In genomic region chr3:127749266-127749665, GRCm38 (mm10) we compare ENCODE assay signal across 10 mouse cellular contexts. TPM values are rescaled to one million over a fixed set of nuclear protein-coding genes. Genes with fewer than 3 reads are reported as not detected.
DNase-seq lines count a peak whose midpoint lies in the region; ATAC-seq lines count a peak whose summit lies in the region.
"Had no signal": no experiment of that assay in that cellular context is flagged by ENCODE, and none has a peak within 500 bp of the region (broad histone marks: within the 10 kb centered on the region; RNA-seq: fewer than 3 reads in every experiment).

No protein-coding gene starts in this region.

- H3K4me2 ChIP-seq in heart, embryonic 11.5 days, result peak overlapping the region; percentile 54
- peak overlapping the region; percentile 17 for H3K4me2 ChIP-seq in hindbrain, embryonic 11.5 days (replicated peaks; ENCODE audit: low read depth, low read length)
- H3K4me2 ChIP-seq in midbrain, embryonic 14.5 days (ENCODE audit: low read length), result peak overlapping the region; percentile 57

- H3K27ac ChIP-seq in heart, embryonic 11.5 days (ENCODE audit: low read depth, low read length), result no peak overlapping the region
- peak overlapping the region; percentile 37 for H3K27ac ChIP-seq in hindbrain, embryonic 11.5 days (ENCODE audit: low read depth, low read length)
- H3K27ac ChIP-seq in midbrain, embryonic 14.5 days (replicated peaks; ENCODE audit: low read depth, low read length), result peak overlapping the region; percentile 67

- H3K36me3 ChIP-seq in heart, embryonic 11.5 days (ENCODE audit: control insufficient read depth, insufficient read depth, low read length), result no peaks in the 10 kb centered on the region
- H3K36me3 ChIP-seq in hindbrain, embryonic 11.5 days (ENCODE audit: control insufficient read depth, insufficient read depth, low read length), result no peaks in the 10 kb centered on the region
- no peaks in the 10 kb centered on the region for H3K36me3 ChIP-seq in midbrain, embryonic 14.5 days (ENCODE audit: control insufficient read depth, insufficient read depth, low read length)

- H3K4me1 ChIP-seq in heart, embryonic 11.5 days (ENCODE audit: control insufficient read depth, insufficient read depth, low read length), result no peaks in the 10 kb centered on the region
- H3K4me1 ChIP-seq in hindbrain, embryonic 11.5 days (replicated peaks; ENCODE audit: control insufficient read depth, insufficient read depth, low read length), result peaks cover 12% of the 10 kb centered on the region
- H3K4me1 ChIP-seq in midbrain, embryonic 14.5 days (ENCODE audit: control insufficient read depth, insufficient read depth, low read length), result peaks cover 40% of the 10 kb centered on the region

- H3K9me3 ChIP-seq in heart, embryonic 11.5 days (replicated peaks; ENCODE audit: control insufficient read depth, low read length), result no peaks in the 10 kb centered on the region
- no peaks in the 10 kb centered on the region for H3K9me3 ChIP-seq in hindbrain, embryonic 11.5 days (ENCODE audit: control insufficient read depth, low read length)
- H3K9me3 ChIP-seq in midbrain, embryonic 14.5 days (ENCODE audit: control insufficient read depth, low read length), result no peaks in the 10 kb centered on the region

- no peak for DNase-seq in heart, adult 9 months (ENCODE audit: low spot score in 2 of 2)
- DNase-seq in embryo, embryonic 11 days, result peak; percentile 71
- peak; percentile 70 for DNase-seq in hindbrain, embryonic 11.5 days (ENCODE audit: low spot score)
- peak; percentile 78 for DNase-seq in midbrain, embryonic 14.5 days
- no peak for DNase-seq in kidney, postnatal 10 days
- no peak for DNase-seq in spleen, postnatal 10 days (ENCODE audit: low spot score in 2 of 2)
- DNase-seq in B cell, adult 2 months, result no peak
- DNase-seq: right cerebral cortex, postnatal 14 days had no signal

- H3K27me3 ChIP-seq in heart, embryonic 11.5 days (ENCODE audit: control insufficient read depth, insufficient read depth, low read length), result peaks cover 35% of the 10 kb centered on the region
- H3K27me3 ChIP-seq in hindbrain, embryonic 11.5 days (ENCODE audit: control insufficient read depth, insufficient read depth, low read length), result peaks cover 9% of the 10 kb centered on the region; the same call in 1 of the 2 replicates
- peaks cover 35% of the 10 kb centered on the region for H3K27me3 ChIP-seq in midbrain, embryonic 14.5 days (ENCODE audit: control insufficient read depth, insufficient read depth, low read length)

- no peak overlapping the region for H3K9ac ChIP-seq in heart, embryonic 11.5 days (ENCODE audit: low read depth, low read length)
- no peak overlapping the region for H3K9ac ChIP-seq in hindbrain, embryonic 11.5 days (ENCODE audit: low read depth, low read length)
- H3K9ac ChIP-seq in midbrain, embryonic 14.5 days (replicated peaks; ENCODE audit: low read length), result peak overlapping the region; percentile 27; the same call in 1 of the 2 replicates

- 30% methylated on average over 9 of the region's 9 CpGs for WGBS in heart, embryonic 11.5 days (ENCODE audit: insufficient replicate concordance)
- WGBS in hindbrain, embryonic 11.5 days, result 10% methylated on average over 9 of the region's 9 CpGs
- 2% methylated on average over 9 of the region's 9 CpGs for WGBS in midbrain, embryonic 14.5 days

- no peak for ATAC-seq in heart, embryonic 11.5 days (replicated peaks; ENCODE audit: insufficient number of reproducible peaks, low FRiP score, low TSS enrichment)
- ATAC-seq in hindbrain, embryonic 11.5 days (ENCODE audit: low FRiP score), result peak; percentile 78
- peak; percentile 70 for ATAC-seq in midbrain, embryonic 14.5 days (ENCODE audit: low FRiP score, low TSS enrichment)

- no peak overlapping the region for H3K4me3 ChIP-seq in heart, embryonic 11.5 days (ENCODE audit: low read depth, low read length)
- H3K4me3 ChIP-seq in hindbrain, embryonic 11.5 days (ENCODE audit: low read depth, low read length), result peak overlapping the region; percentile 4; the same call in 1 of the 2 replicates
- H3K4me3 ChIP-seq in midbrain, embryonic 14.5 days (replicated peaks; ENCODE audit: low read depth, low read length), result peak overlapping the region; percentile 27
- H3K4me3 ChIP-seq: megakaryocyte, embryonic 14.5 days had no signal

RNA-seq across cellular contexts. Expression of gene Alpk1, which starts 31.1 kb away (rescaled TPM):
- 0.72 and 1.2 TPM in 2 replicates for polyA plus RNA-seq in heart, embryonic 11.5 days (2014; fragmentation: Nextera tagmentation; extraction: Ambion mirVana)
- polyA plus RNA-seq in hindbrain, embryonic 11.5 days (2014; fragmentation: Nextera tagmentation; extraction: Ambion mirVana), result 1.2 and 1.3 TPM in 2 replicates
- 0.20 and 0.47 TPM in 2 replicates for polyA plus RNA-seq in midbrain, embryonic 14.5 days (2014; fragmentation: Nextera tagmentation; extraction: Ambion mirVana)

RNA-seq across cellular contexts. Expression of gene Tifa, which starts 40.3 kb away (rescaled TPM):
- 3.3 and 3.4 TPM in 2 replicates for polyA plus RNA-seq in heart, embryonic 11.5 days (2014; fragmentation: Nextera tagmentation; extraction: Ambion mirVana)
- 4.5 and 4.7 TPM in 2 replicates for polyA plus RNA-seq in hindbrain, embryonic 11.5 days (2014; fragmentation: Nextera tagmentation; extraction: Ambion mirVana)
- polyA plus RNA-seq in midbrain, embryonic 14.5 days (2014; fragmentation: Nextera tagmentation; extraction: Ambion mirVana), result 2.7 and 4.7 TPM in 2 replicates

Comparison
In these comparisons a context has a peak if more than half of its experiments do, and no peak if none do; other contexts are left out.
1. DNase-seq: peak in embryo, embryonic 11 days (single experiment), hindbrain, embryonic 11.5 days (single experiment) and midbrain, embryonic 14.5 days (single experiment); none in heart, adult 9 months (0 of 2), kidney, postnatal 10 days (single experiment), spleen, postnatal 10 days (0 of 2) and B cell, adult 2 months (0 of 2).
2. Peak in every context shown above with its lines, with median percentiles within 50 percentile points of each other: H3K4me2 ChIP-seq.